Mouse (Mus musculus): Measurements from ENCODE around the gene Catsper4. TPM values are rescaled to one million over a fixed set of nuclear protein-coding genes. Genes with fewer than 3 reads are reported as not detected.

The Catsper4 gene
- polyA plus RNA-seq, 1 experiment from 2014 or later = 0.19 TPM

- 68% methylated on average over 6 of the region's 6 CpGs for WGBS
- H3K27me3 ChIP-seq (replicated peaks) = no peaks in the 10 kb centered on the region
- H3K27ac ChIP-seq = peak overlapping the region; percentile 29; the same call in 1 of the 2 replicates
- no peaks in the 10 kb centered on the region for H3K9me3 ChIP-seq
- H3K36me3 ChIP-seq = no peaks in the 10 kb centered on the region
- ATAC-seq = peak; percentile 77
- no peak overlapping the region for H3K9ac ChIP-seq
- no peak overlapping the region for H3K4me3 ChIP-seq (replicated peaks)
- H3K4me2 ChIP-seq (replicated peaks) = no peak overlapping the region
- H3K4me1 ChIP-seq (replicated peaks) = no peaks in the 10 kb centered on the region
These were observed 62.2 kb downstream of the Catsper4 start for GRCm38 (mm10) chr4:134165024-134165423.

DNA sequence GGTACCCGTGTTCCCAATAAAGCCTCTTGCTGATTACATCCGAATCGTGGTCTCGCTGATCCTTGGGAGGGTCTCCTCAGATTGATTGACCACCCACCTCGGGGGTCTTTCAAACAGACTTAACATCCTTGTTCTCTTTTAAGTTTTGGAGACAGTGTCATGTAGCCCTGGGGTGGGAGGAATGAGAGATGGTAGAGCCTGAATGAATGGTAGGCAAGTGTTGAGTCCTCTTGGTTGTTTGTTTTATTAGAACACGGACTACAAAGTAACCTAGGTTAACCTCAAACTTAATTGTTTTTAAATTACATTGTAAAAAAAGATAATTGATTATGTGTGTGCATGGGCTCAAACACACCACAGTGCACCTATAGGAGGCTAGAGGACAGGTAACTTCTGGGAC lies 62.6 kb downstream of the Catsper4 start:
- no peaks in the 10 kb centered on the region for H3K36me3 ChIP-seq
- no peak overlapping the region for H3K4me2 ChIP-seq (replicated peaks)
- no peaks in the 10 kb centered on the region for H3K4me1 ChIP-seq (replicated peaks)
- H3K4me3 ChIP-seq (replicated peaks) = no peak overlapping the region
- ATAC-seq = peak; percentile 58; the same call in 1 of the 2 replicates
- WGBS = 89% methylated on average over 6 of the region's 6 CpGs
- H3K9me3 ChIP-seq = no peaks in the 10 kb centered on the region
- peak overlapping the region; percentile 29; the same call in 1 of the 2 replicates for H3K27ac ChIP-seq
- H3K27me3 ChIP-seq (replicated peaks) = no peaks in the 10 kb centered on the region
- no peak overlapping the region for H3K9ac ChIP-seq

Other genes with a start within 250 kb of the Catsper4 start
- 40.3 and 41.9 TPM in 2 replicates for gene Dhdds, start 226.5 kb downstream of the Catsper4 start, polyA plus RNA-seq (2015; fragmentation: Nextera tagmentation; extraction: Ambion mirVana)
- 0.05 and 0.10 TPM in 2 replicates for gene Lin28a, start 208.5 kb downstream of the Catsper4 start, polyA plus RNA-seq (2015; fragmentation: Nextera tagmentation; extraction: Ambion mirVana)
- not detected in 2 replicates for gene Zfp683, start 173.5 kb downstream of the Catsper4 start, polyA plus RNA-seq (2015; fragmentation: Nextera tagmentation; extraction: Ambion mirVana)
- 14.9 and 16.6 TPM in 2 replicates for gene Crybg2, start 166.6 kb downstream of the Catsper4 start, polyA plus RNA-seq (2015; fragmentation: Nextera tagmentation; extraction: Ambion mirVana)
- gene Cd52, start 132.3 kb downstream of the Catsper4 start, polyA plus RNA-seq (2015; fragmentation: Nextera tagmentation; extraction: Ambion mirVana) = 27.0 and 29.7 TPM in 2 replicates
- gene Ubxn11, start 124.8 kb downstream of the Catsper4 start, polyA plus RNA-seq (2015; fragmentation: Nextera tagmentation; extraction: Ambion mirVana) = 4.4 and 6.0 TPM in 2 replicates
- gene Sh3bgrl3, start 98.6 kb downstream of the Catsper4 start, polyA plus RNA-seq (2015; fragmentation: Nextera tagmentation; extraction: Ambion mirVana) = 362 and 375 TPM in 2 replicates
- gene Cep85, start 40.3 kb downstream of the Catsper4 start, polyA plus RNA-seq (2015; fragmentation: Nextera tagmentation; extraction: Ambion mirVana) = 90.0 and 91.6 TPM in 2 replicates
- not detected in 2 replicates for gene Gm7534, start 24.4 kb downstream of the Catsper4 start, polyA plus RNA-seq (2015; fragmentation: Nextera tagmentation; extraction: Ambion mirVana)
- 12.2 and 12.7 TPM in 2 replicates for gene Cnksr1, start 11.0 kb upstream of the Catsper4 start, polyA plus RNA-seq (2015; fragmentation: Nextera tagmentation; extraction: Ambion mirVana)
- 0.23 and 0.34 TPM in 2 replicates for gene E130218I03Rik, start 16.3 kb upstream of the Catsper4 start, polyA plus RNA-seq (2015; fragmentation: Nextera tagmentation; extraction: Ambion mirVana)
- gene Zfp593, start 18.2 kb upstream of the Catsper4 start, polyA plus RNA-seq (2015; fragmentation: Nextera tagmentation; extraction: Ambion mirVana) = 16.4 and 16.7 TPM in 2 replicates
- gene Gm30191, start 19.6 kb upstream of the Catsper4 start, polyA plus RNA-seq (2015; fragmentation: Nextera tagmentation; extraction: Ambion mirVana) = not detected in 2 replicates
- gene Grrp1, start 26.7 kb upstream of the Catsper4 start, polyA plus RNA-seq (2015; fragmentation: Nextera tagmentation; extraction: Ambion mirVana) = 5.0 TPM in 2 replicates
- 15.7 and 17.9 TPM in 2 replicates for gene Pdik1l, start 60.5 kb upstream of the Catsper4 start, polyA plus RNA-seq (2015; fragmentation: Nextera tagmentation; extraction: Ambion mirVana)
- gene Trim63, start 87.7 kb upstream of the Catsper4 start, polyA plus RNA-seq (2015; fragmentation: Nextera tagmentation; extraction: Ambion mirVana) = 0.68 and 1.0 TPM in 2 replicates
- 4.4 and 4.5 TPM in 2 replicates for gene Slc30a2, start 115.8 kb upstream of the Catsper4 start, polyA plus RNA-seq (2015; fragmentation: Nextera tagmentation; extraction: Ambion mirVana)
- gene Extl1, start 156.5 kb upstream of the Catsper4 start, polyA plus RNA-seq (2015; fragmentation: Nextera tagmentation; extraction: Ambion mirVana) = 1.4 and 1.5 TPM in 2 replicates
- 42.4 and 42.6 TPM in 2 replicates for gene Pafah2, start 168.9 kb upstream of the Catsper4 start, polyA plus RNA-seq (2015; fragmentation: Nextera tagmentation; extraction: Ambion mirVana)
- 1,243 and 1,415 TPM in 2 replicates for gene Stmn1, start 240.9 kb upstream of the Catsper4 start, polyA plus RNA-seq (2015; fragmentation: Nextera tagmentation; extraction: Ambion mirVana)

All from intestine, embryonic 15.5 days (tissue).